Mouse (Mus musculus) cerebellum, adult (tissue): ENCODE data around the gene St3gal2.

Experiments
- ATAC-seq: cut with Nextera tagmentation; 2 replicates; pipeline ENCODE4 v1.9.2; 2017; ENCODE audit warnings: mild to moderate bottlenecking, moderate library complexity, mixed read lengths; ENCODE audit not compliant: insufficient number of reproducible peaks, low FRiP score, low TSS enrichment

The St3gal2 gene

DNA sequence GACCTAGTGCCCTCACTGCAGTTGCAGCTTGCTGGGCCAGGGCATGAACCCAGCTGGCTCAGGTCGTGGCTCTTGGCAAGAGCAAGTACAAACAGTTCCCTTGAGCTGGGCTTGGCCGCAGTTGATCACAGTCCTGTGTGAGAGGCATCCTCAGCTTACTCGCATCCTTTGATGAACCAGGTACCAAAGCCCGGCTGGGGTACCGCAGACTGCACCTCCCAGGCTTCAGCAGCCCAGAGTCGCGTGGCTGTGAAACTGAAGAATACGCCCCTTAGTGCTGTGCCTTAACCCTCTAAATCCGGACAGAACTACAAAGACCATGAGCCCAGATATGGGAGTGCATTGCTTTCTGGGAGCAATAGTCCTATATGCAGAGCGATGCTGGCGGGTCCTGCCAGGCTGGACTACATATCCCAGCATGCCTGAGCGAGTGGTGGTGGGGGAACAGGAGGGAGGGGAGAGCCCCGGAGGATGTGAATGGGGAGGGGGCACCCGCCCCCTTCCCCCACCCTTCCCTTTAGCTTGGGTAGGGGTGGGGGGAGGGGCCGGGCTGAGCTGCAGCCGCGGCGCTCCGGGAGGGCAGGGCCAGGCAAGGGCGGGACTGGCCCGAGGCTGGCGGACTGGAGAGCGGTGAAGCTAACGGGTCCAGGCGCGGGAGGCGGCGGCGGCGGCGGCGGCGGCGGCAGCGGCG, at the start of gene St3gal2:
Gene St3gal2, plus strand, starts transcription at position 582 of the 691 bp plus-strand sequence.
- ATAC-seq, result peak; percentile 96

DNA sequence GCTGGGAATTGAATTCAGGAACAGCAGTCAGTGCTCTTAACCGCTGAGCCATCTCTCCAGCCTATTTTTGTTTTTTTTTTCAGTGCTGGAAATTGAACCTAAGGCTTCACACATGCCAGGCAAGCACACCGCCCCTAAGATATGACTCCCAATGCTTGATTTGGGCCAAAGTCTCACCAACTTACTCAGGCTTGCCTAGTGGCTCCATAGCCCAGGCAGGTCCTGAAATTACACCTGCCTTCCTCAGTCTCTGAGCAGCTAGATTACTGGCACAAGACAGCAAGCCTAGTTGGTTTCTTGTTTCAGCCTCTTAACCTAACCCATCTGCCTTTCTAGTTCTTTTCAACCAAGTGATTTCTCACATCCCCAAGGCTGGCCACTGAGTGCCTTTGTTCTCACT, 49.2 kb upstream of the St3gal2 start:
- ATAC-seq, result no peak

DNA sequence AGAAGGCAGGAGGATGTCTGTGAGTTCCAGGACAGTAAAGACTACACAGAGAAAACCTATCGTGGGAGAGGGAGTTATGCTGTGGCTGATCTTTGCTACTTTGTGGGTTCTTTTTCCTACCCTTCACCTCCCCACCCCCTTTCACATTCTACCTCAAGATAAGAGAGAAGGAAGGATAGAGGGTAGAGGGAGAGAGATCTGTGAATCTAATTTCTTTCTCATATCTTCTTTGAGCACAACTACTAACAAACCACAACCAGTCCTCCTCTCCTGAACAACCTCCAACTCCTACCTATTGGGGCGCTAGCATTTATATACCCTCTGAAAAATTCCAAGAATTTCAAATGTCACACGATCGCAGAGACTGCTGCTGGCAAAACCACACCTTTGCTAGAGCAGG, 41.9 kb upstream of the St3gal2 start:
- ATAC-seq, result no peak

DNA sequence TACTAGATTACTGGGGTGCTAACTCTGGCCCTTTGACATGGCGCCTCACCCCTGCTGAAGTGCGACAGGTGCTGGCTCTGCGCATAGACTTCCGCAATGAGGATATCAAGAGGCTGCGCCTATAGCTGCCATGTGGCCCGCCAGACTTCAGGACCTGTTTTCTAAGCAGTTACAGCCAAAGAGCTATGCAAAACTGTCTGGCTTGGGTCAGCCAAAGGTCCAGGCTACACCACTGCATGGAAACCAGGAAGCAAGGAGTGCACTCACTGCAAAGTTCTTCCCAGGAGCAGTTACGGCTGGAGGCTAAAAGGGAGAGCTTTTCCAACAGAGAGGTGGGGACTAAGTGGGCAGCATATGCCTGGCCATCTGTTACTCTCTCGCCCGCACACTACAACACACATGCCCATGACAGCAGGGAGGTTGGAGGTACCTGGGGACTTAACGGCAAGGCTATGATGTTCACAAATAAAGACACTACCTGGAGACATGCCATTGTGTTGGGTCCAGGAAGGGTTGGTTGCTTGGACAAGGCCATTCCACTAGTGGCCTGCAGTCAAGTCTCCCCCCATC, 37.9 kb upstream of the St3gal2 start:
- ATAC-seq, result peak; percentile 65

DNA sequence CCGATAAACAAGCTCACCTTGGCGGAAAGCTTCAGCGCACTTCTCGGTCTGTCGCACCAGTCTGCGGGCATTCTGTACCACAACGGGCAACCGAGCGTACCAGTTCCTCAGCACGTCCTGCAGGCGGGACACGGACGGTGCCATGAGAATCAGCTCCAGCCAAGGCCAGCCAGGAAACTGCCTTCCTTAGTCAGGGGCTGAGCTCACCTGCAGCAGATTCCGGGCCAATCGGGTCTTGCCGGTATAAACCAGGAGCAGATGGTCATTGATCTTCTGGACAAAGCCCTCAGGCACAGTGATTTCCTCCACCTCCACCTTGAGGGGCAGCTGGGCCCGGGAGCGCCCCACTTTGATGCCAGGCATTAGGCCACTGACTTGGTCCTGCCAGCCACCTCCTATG, 35.9 kb upstream of the St3gal2 start:
- peak; percentile 36; the same call in 1 of the 2 replicates for ATAC-seq

DNA sequence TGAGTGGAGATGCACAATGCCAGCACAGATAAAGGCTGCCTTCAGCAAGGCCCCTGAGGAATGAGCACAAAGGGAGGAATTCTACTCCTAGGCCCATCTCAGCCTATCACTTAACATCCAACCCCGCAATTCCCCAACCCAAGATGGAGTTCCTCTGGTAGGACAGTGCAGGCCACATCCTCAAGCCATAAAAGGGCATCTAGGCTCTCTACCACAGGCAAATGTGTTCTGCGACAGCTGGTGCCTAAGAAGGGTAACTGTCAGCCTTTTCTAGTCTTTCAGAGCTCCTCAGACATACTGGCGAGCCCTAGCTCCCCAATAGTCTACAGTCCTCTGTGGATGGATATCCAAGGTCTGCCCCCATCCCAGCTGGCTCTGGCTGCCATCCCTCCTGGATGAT, 33.1 kb upstream of the St3gal2 start:
- ATAC-seq, result no peak

DNA sequence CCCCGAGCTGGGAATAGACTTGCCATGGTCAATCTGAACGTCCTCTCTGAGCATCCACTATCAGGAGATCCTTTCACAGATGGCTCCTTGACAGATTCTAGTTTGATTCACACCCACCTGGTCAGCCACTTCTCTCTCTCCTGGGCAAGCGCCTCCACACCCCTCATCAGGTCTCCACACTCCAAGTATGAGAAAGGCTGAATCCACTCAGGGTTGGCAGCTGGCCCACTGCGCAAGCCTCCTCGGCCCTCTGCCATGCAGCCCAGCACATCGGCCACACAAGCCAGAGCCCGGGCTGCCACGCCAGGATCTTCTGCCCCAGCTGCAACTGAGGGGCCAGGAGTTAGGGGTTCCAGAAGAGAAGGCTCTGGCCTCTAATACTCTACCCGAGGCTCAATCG, 32.2 kb upstream of the St3gal2 start:
- no peak for ATAC-seq

DNA sequence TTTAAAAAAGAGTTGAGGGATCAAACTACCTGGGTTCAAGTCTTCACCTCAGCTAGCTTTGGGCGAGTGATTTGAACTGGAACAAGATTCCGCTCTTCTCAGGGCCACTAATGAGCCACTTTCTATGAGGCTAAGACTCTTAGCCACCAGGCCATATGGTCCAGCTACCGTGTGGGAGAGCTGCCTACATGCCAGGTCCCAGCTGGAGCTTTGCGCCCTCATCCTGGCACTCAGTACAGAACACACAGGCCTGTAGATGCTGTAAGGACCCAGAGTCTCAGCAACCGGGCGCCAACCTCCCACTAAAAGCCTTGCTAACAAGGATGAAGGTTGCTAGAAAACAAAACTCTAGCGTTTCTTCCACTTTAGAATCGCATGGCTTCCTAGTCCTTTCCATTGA, 31.3 kb upstream of the St3gal2 start:
- peak; percentile 59; the same call in 1 of the 2 replicates for ATAC-seq

DNA sequence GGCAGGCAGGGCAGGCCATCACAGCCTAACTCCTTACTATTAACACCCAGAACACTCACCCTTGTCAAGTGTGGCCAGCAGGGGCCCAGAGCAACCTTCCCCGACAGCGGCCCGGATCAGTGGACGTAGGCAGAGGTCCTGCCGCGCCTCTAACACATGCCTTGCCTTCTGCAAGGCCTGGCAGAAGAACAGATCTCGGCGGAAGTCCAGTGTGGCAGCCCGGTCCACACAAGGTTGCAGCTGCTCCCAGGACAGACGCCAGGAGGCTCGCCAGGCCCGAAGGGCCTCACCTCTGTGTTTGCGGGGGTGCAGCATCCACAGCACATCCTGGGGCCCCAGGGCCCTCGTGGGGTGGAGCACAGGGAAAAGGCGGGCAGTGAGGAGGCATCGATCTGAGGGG, 30.9 kb upstream of the St3gal2 start:
- 0 out of 2 replicates have a peak, but pooled peaks have one; percentile 18 for ATAC-seq

DNA sequence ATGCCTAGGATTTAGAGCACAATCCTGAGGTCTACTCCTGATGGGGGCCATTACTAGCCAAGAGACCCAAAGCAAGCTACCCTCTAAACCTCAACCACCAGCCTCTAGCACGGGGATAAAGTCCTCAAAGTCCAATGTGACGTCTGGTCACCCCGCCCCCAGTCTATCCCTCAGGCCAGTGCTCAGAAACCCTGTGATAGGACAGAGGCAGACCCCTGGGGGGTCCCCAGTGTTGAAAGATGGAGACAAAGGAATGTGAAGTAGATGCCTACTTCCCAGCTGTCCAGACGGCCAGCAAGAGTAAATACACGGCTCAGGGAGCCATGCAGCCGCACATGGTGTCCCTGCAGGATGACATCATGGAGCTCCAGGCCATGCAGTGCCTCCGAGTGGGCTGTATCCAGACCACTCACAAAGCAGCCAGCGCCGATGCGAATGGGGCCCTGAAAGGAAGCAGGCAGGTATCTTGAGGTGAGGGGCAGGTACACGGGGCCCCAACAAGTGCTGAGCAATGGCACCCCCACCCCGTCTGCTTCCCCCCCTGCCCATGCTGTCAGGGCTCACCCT, 29.7 kb upstream of the St3gal2 start:
- no peak for ATAC-seq

DNA sequence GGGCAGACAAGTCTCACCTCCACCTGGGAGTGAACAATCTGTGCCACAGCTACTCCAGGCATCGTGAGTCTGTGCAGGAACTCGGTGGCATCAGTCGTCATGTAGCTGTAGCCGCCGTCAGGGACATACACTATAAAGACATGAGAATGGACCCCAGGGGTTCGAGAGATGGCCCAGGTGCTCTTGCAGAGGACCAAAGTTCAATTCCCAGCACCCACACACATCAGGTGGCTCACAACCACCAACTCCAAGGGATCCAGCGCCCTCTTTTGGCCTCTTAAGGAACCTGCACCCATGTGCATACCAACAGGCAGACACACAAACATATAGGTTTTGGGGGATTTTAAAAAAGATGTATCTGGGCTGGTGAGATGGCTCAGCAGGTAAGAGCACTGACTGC, 27.7 kb upstream of the St3gal2 start:
- no peak for ATAC-seq

DNA sequence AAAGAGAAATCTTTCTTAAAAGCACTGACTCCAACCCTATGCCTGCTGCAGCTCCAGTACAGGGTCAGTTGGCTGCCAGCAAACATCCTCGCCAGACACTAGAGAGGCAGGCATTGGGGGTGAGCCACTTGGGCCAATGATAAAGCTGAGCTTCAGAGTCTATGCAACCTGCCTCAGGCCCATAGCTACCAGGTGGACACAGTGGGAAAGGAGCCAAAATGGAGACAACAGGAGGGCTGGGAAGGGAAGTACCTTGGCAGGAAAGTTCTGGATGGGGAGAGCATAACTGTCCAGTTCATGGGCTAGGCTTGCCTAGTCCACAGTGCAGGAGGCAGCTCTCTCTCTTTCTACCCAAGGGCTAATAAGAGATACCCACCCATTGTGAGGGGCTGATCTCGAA, 26.8 kb upstream of the St3gal2 start:
- ATAC-seq, result peak; percentile 70

DNA sequence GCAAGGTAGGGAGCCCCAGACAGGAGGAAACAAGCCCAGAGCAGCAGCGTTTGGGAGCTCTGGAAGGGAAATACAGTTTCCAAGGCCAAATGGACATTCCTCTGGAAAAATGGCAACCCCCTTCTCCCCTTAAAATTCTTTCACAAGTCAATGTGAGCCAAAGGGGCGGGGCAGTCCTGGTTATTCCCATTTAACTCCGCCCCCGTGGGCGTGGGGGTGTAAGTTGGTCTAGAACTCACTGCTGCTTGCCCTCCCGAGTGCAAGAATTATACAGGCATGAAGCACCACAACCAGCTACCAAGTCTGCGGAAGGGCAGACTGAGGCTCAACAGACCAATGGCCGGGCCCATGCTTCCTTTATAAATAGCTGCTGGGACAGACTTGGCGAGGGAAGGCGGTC, 24.9 kb upstream of the St3gal2 start:
- ATAC-seq, result no peak

DNA sequence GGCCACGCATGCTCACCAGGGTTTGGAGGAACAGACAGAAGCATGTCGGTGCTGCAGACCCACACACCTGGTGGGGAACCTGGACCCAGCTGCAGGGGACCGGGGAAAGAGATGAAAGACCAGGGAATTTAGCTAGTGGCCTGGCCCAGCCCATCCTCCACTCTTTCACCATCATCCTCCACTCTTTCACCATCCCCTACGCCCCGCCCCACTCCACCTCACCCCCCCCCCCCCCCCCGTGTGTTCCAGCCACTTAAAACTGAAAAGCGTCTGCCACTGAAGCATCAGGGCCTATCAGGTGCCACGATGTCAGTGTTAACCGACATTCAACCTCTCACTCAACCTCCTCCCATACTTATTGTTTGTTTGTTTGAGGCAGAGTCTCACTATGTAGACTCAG, 24.5 kb upstream of the St3gal2 start:
- ATAC-seq, result no peak

DNA sequence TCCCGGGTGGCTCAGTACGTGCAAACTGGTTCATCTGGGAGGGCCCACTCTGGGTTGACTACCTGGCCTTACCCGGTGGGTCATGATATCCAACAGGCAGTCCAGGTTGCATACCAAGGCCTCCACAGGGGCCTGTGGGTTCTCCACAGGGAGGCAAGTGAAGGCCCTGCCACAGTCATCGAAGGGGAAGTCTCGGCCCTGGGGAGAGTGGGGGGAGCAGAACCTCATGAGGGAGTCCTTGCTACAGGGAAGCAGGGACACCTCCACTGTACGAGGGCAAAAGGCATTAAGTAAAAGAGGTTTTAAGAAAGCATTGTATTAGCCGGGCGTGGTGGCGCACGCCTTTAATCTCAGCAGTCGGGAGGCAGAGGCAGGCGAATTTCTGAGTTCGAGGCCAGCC, 23.9 kb upstream of the St3gal2 start:
- no peak for ATAC-seq

DNA sequence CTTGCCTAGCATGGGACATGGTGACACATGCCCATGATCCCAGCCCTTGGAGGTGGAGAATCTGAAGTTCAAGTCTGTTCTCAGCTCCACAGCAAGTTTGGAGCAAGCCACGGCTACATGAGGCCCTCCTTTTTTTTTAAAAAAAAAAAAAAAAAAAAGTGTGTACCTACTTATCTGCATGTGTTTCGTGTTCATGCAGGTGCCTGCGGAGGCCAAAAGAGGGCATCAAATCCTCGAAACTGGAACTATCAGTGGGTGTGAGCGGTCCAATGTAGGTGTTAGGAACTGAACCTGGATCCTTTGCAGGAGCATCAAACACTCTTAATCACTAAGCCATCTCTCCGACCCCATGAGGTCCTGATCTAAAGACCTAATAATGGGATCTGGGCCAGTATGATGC, 22.2 kb upstream of the St3gal2 start:
- ATAC-seq, result no peak

DNA sequence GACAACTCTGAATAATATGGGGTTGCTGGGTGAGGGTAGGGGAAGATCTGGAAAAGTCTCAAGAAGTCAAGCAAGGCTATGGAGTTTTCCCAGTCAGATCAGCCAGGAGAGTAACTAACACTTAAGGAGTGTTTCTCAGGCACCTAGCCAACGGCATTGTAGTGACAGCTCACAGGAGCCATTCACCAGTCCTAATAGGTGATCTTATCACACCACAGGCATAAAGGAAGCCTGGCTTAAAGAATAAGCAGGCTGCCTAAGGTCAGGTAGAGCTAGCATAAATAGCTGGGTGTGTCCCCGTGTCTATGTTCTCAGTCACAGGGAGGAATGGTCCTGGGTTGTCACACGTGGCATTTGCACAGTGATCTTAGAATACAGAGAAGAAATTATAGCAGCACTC, 18.7 kb upstream of the St3gal2 start:
- no peak for ATAC-seq

DNA sequence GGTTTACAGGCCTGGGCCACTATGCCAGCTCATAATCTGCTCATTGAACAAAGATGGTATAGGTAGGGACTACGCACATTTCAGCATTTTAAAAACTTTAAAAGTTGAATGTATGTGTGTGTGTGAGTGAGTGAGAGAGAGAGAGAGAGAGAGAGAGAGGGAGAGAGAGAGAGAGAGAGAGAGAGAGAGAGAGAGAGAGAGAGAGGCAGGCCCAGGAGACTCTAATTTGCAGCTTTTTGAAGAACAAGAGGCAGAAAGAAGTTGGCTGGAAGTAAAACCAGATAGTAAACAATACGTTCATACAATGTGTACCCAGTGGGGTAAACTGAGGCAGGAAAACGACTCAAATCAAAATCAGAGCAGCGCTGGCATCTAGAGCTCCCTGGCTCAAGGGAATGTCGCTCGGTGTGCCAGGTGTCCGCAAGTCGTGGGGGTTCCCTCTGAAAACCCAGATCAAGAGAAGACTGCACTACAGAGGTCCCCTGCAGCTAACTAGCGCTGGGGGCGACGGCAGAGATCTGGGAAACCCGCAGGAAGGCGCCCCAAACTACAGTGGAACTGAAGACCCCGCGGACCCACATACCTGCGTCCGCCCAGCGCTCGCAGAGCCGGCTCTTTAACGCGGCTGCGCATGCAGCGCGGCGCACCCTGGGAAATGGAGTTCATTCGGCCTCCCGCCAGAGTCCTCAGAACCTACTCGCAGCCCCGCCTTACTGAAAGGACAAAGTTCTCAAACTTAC, 17.7 kb upstream of the St3gal2 start, which contains the start of gene Fuk:
Gene Fuk, minus strand, starts transcription at position 650 of the 740 bp plus-strand sequence.
- peak; percentile 81; the same call in 1 of the 2 replicates for ATAC-seq

DNA sequence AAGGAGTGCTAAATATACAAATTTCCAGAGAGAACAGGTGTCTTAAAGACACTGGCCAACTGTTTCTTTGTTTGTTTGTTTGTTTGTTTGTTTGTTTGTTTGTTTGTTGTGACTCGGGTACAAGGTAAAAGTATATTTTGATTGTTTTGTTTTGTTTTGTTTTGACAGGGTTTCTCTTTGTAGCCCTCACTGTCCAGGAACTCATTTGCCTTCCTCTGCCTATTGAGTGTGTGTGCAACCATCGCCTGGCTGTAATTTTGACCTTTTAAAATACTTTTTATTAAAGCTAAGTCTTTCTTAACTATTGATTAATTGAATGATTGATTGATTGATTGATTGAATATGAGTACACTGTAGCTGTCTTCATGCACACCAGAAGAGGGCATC, 17.1 kb upstream of the St3gal2 start:
- no peak for ATAC-seq

DNA sequence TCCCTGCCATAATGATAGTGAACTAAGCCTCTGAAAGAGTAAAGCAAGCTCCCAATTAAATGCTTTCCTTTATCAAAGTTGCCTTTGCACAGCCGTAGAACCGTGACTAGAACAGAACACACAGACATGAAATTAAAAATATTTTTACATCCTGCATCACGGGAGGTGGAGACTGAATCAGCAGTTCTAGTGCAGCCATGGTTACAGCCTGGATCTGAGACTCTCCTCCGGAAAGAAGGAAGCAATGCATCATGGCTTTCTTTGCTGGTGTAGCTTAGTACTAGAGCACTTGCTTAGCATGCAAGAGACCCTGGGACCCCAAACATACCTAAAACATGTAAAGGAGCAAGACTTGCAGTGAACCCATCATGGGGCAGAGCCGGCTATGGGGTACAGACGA, 14.3 kb upstream of the St3gal2 start:
- ATAC-seq, result no peak

DNA sequence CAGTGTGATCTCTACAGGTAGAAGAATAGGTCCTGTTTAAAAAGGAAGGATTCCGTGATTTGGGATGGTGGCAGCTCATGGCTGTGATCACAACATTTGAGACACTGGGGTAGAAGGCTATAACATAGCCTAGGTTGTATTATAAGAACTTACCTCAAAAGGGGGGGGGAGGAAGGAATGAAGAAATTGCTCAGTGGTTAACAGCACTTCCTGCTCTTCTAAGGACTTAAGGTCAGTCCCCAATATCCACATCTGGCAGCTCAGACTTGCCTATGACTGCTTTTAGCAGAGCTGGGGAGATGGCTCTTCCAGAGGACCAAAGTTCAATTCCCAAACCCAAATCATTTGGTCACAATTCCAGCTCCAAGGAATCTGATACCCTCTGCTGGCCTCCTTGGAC, 13.0 kb upstream of the St3gal2 start:
- ATAC-seq, result no peak
